Mouse (Mus musculus) MEL (cell line): Measurements from ENCODE around the gene Sec11a.

Source experiments
- CTCF ChIP-seq, 3 experiments: IDR thresholded peaks in 2 of 3; conservative IDR thresholded peaks in 1 of 3; 2 replicates each; pipeline ENCODE4 v1.5.1; 2011 to 2012; ENCODE audit warnings: low read length in 3 of 3, low read depth in 2 of 3, mild to moderate bottlenecking in 2 of 3, improper control_type of control experiment in 1 of 3, inconsistent platforms in 1 of 3, mixed read lengths in 1 of 3, moderate library complexity in 1 of 3; ENCODE audit not compliant: control insufficient read depth in 1 of 3, insufficient read depth in 1 of 3, poor library complexity in 1 of 3, severe bottlenecking in 1 of 3
- GATA1 ChIP-seq: IDR thresholded peaks from 2 replicates; pipeline ENCODE4 v1.6.1; 2011; ENCODE audit warnings: low read depth, low read length, improper control_type of control experiment
- HCFC1 ChIP-seq: IDR thresholded peaks from 2 replicates; pipeline ENCODE4 v1.6.1; 2012; ENCODE audit warnings: low read depth, mild to moderate bottlenecking, inconsistent platforms, low read length, improper control_type of control experiment, moderate library complexity
- MAFK ChIP-seq: IDR thresholded peaks from 2 replicates; pipeline ENCODE4 v1.6.1; 2011; ENCODE audit warnings: low read depth, mild to moderate bottlenecking, low read length, improper control_type of control experiment, borderline replicate concordance
- MYC ChIP-seq: IDR thresholded peaks from 2 replicates; pipeline ENCODE4 v1.6.1; 2011; ENCODE audit warnings: low read depth, mild to moderate bottlenecking, low read length, improper control_type of control experiment, moderate library complexity
- NRF1 ChIP-seq: IDR thresholded peaks from 2 replicates; pipeline ENCODE4 v1.6.1; 2014; ENCODE audit warnings: low read depth, mild to moderate bottlenecking, inconsistent platforms, low read length, improper control_type of control experiment, moderate library complexity; ENCODE audit not compliant: poor library complexity, insufficient read depth, severe bottlenecking
- POLR2A ChIP-seq, 2 experiments: IDR thresholded peaks; 2 replicates each; pipeline ENCODE4 v1.6.1; 2011 to 2012; ENCODE audit warnings: low read length in 2 of 2, mild to moderate bottlenecking in 2 of 2, control low read depth in 1 of 2, improper control_type of control experiment in 1 of 2, low read depth in 1 of 2, moderate library complexity in 1 of 2; ENCODE audit not compliant: control insufficient read depth in 1 of 2, insufficient read depth in 1 of 2, poor library complexity in 1 of 2
- SIN3A ChIP-seq: IDR thresholded peaks from 2 replicates; pipeline ENCODE4 v1.6.1; 2012; ENCODE audit warnings: low read length, improper control_type of control experiment, inconsistent platforms
- TBP ChIP-seq: IDR thresholded peaks from 2 replicates; pipeline ENCODE4 v1.8.0; 2011; ENCODE audit warnings: low read depth, low read length, improper control_type of control experiment
- USF1 ChIP-seq: IDR thresholded peaks from 2 replicates; pipeline ENCODE4 v1.6.1; 2014; ENCODE audit warnings: low read depth, mild to moderate bottlenecking, inconsistent platforms, low read length, improper control_type of control experiment, moderate library complexity
- USF2 ChIP-seq, 2 experiments: IDR thresholded peaks; 2 replicates each; pipeline ENCODE4 v1.6.1; 2011 to 2012; ENCODE audit warnings: improper control_type of control experiment in 2 of 2, low read length in 2 of 2, borderline replicate concordance in 1 of 2, inconsistent platforms in 1 of 2, low read depth in 1 of 2, mild to moderate bottlenecking in 1 of 2; ENCODE audit not compliant: insufficient read depth in 1 of 2
- ZMIZ1 ChIP-seq: IDR thresholded peaks from 2 replicates; pipeline ENCODE4 v1.6.1; 2012; ENCODE audit warnings: low read depth, mild to moderate bottlenecking, inconsistent platforms, low read length, improper control_type of control experiment, moderate library complexity

DNA sequence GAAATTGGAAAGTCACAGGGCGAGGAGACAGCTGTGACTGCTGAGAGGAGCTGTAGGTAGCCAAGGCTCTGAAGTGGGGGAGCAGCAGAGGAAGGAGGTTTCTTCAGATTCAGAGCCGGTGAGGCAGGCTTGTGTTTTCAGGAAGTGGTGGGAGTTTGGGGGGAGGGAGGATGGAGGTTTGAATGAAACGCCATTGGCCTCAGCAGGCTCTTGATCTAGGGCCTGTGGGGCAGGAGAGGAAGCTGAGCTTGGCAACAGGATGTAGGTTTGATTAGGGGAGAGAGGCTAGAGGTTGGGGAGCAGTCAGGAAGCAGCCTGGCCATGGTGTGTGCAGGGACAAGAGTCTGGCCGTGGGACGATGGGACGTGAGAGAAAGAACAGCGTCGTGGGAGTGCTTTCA lies 82.7 kb downstream of the Sec11a start:
- TF ChIP-seq ZMIZ1 (no peak), MAFK (no peak), USF2 (IDR thresholded peaks at IDR 0.05; ENCODE audit: borderline replicate concordance in 1 of 2, insufficient read depth in 1 of 2, low read depth in 1 of 2, low read length in 2 of 2) (no peak), TBP (no peak; the same call in 1 of the 2 replicates), USF1 (no peak), MYC (0 out of 2 replicates have a peak, but pooled peaks have one; percentile 41), SIN3A (peak; percentile 33; the same call in 1 of the 2 replicates), NRF1 (no peak), CTCF (IDR thresholded peaks at IDR 0.05 in 2 of 3, conservative IDR thresholded peaks at IDR 0.05 in 1 of 3; ENCODE audit: control insufficient read depth in 1 of 3, insufficient read depth in 1 of 3, low read depth in 2 of 3, low read length in 3 of 3, poor library complexity in 1 of 3, severe bottlenecking in 1 of 3) (no peak), POLR2A (IDR thresholded peaks at IDR 0.05; ENCODE audit: control insufficient read depth in 1 of 2, insufficient read depth in 1 of 2, low read depth in 1 of 2, low read length in 2 of 2, poor library complexity in 1 of 2) (peak in 1 of 2 experiments; percentile 56; a peak in 1 of 4 replicates), GATA1 (no peak), HCFC1 (peak; percentile 52; the same call in 1 of the 2 replicates)
